Mouse (Mus musculus) mature B cell (primary cell): ENCODE data around the gene Ltbp1.

Source experiments
- in situ Hi-C: fragments of 300-500 bp; cut with MboI; formaldehyde crosslinking; loops from 2 replicates; pipeline ENCODE4 v1.14.3; 2019

Gene Ltbp1

GRCm38 (mm10) chr17:75005281-75005684 is at the start of gene Ltbp1:
Gene Ltbp1, plus strand, starts transcription at chr17:75005568.
- in situ Hi-C loops: no loop called here

GRCm38 (mm10) chr17:74959481-74960245 is 45.7 kb upstream of the Ltbp1 start:
- in situ Hi-C loops: no loop called here

GRCm38 (mm10) chr17:74963222-74963621 is 42.1 kb upstream of the Ltbp1 start:
- in situ Hi-C loops: no loop called here

DNA sequence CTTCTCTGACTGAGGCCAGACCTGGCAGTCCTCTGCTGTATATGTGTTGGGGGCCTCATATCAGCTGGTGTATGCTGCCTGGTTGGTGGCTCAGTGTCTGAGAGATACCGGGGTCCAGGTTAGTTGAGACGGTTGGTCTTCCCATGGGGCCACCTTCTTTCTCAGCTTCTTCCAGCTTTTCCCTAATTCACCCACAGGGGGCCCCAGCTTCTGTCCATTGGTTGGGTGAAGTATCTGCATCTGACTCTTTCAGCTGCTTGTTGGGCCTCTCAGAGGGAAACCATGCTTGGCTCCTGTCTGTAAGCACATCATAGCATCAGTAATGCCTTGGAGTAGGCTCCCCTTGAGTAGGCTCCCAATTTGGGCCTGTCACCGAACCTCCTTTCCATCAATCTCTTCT is 41.5 kb upstream of the Ltbp1 start:
- in situ Hi-C loops: no loop called here

GRCm38 (mm10) chr17:74967298-74967848 is 38.0 kb upstream of the Ltbp1 start:
- in situ Hi-C loops: no loop called here

DNA sequence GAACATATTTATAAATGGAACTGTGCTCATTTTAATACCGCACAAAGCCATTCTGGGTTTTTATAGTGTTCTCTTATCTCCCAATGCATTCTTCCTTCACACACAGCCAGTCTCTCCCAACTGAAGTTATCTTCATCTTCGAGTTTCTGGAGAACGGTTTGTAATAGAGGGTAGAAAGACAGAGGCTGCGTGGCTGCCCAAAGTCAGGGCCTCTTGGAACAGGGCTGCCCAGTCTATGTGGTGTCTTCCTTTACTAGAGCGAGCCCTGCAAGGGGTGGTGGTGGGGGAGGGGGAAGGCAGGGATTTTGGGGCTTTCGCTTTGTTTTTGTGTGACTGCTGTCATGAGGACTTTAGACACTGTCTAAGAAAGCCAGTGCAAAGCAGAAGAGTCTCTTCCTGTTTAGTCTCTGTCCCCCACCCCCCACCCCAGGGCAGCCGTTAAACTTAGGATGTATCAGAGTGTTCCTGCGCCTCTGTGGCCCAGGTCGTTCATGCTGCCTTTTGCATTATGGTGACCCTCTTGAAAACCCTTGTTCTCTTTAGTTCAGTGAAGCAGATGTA is 37.1 kb upstream of the Ltbp1 start:
- in situ Hi-C loops: no loop called here

GRCm38 (mm10) chr17:74968738-74969271 is 36.6 kb upstream of the Ltbp1 start:
- in situ Hi-C loops: no loop called here

DNA sequence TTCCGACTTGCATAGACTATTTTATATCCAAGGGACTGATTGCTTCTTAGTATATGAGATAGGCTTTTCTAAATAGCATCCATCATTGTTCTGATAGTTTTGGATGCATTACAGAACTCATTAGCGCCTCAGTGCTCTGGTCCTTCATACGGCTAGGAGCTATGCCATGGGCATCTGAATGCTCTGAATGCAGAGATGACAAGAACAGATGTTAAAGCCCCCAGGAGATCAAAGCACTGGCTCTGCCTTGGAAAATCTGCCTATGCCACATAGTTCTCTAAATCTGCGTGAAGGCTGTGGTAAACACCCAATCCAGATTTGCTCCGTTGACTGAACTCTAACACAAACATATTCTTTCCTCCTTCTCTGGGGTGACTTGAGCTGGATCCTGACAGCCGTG is 30.2 kb upstream of the Ltbp1 start:
- in situ Hi-C loops: no loop called here

GRCm38 (mm10) chr17:74976167-74976985 is 29.0 kb upstream of the Ltbp1 start:
- in situ Hi-C loops: no loop called here

DNA sequence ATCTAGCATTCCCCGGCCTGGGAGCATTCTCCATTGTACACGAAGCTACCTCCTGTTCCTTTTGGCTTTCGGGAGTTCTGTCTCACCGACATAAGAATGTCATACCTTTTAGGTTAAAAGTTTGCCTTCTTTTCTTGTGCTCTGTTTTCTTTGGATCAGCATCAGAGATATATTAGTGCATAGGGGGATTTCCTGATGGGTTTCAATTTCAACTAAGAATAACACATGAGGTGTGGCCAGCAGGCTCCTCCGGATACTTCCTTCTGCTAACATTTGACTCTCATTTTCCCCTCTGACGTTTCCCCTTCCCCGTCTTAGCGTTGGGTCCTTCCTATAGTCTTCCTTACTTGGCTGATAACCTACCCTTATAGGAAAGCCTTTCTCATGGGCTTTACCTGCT is 25.6 kb upstream of the Ltbp1 start:
- in situ Hi-C loops: no loop called here

GRCm38 (mm10) chr17:74981703-74982102 is 23.7 kb upstream of the Ltbp1 start:
- in situ Hi-C loops: no loop called here

DNA sequence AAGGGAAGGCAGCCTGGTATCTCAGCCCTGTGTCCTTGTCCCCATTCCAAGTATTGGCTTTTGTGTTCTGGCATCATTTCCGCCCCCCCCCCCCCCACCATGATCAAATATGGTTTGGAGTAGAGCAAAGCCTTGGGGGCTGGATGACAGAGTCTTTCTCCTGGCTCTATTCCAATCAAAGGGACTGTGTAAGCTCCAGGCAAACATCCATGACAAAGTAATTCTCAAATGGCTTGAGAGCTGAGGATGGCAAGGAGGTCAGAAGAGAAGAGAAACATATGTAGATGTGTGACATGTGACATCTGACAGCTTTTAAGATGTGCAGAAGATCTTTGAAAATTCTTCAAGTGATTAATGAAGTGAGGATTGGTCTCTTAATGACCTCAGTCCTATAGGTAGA is 22.5 kb upstream of the Ltbp1 start:
- in situ Hi-C loops: no loop called here

GRCm38 (mm10) chr17:74984071-74984470 is 21.3 kb upstream of the Ltbp1 start:
- in situ Hi-C loops: no loop called here

- in situ Hi-C loops: no loop called here
Measured at GRCm38 (mm10) chr17:74984681-74985080, 20.7 kb upstream of the Ltbp1 start.

DNA sequence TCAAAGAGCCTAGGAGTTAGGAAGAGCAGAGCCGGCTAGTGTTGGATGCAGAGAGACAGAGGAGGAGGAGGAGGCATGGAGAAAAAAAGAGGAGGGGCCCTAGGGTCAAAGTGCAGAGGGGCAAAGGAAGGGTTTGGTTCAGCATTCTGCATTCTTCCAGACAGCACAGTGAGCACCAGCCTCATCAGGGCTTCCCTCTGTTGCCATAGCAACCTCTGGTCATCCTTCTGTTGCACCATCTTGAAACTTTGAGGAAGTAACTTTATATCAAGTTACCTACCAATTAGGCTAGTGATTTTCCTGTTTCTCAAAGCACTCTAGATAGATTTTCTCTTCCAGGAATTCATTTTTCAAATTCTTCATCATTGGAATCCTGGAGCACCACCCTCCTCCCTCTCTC is 18.3 kb upstream of the Ltbp1 start:
- in situ Hi-C loops: no loop called here

DNA sequence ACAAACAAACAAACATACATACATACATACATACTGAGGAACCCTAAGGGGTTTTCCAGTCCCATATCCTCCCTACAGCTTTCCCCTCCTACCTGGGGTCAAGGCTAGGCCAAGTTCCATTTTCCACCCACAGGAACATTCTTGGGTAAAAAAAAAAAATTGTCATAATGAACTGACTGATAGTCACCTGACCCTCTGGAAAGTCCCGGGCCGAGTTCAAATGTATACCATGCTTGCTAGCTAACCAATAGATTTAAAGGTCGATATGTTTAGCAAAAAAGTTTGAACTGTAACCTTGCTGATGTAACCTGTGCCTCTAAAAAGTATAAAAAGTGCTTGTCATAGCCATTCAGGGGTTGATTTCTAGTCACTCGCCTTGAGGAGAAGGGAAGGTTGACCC is 15.7 kb upstream of the Ltbp1 start:
- in situ Hi-C loops: no loop called here

- in situ Hi-C loops: no loop called here
Measured at GRCm38 (mm10) chr17:74990561-74990960, 14.8 kb upstream of the Ltbp1 start.

- in situ Hi-C loops: no loop called here
Measured at GRCm38 (mm10) chr17:74993726-74994581, 11.4 kb upstream of the Ltbp1 start.

DNA sequence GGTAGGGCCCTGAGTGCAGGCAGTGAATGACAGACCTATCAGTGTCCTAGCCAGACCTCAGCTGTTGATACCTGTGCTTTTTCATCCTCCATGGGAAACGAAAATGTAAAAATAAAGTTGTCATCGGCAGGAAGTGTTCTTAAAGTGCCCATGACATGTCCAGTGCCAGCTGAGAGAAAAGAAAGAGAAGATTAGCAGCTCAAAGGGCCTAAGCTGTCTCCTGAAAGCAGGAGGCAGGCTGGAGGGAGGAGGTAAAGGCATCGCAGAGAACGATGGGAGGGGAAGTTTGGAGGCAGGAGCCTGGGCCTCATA is 10.8 kb upstream of the Ltbp1 start:
- in situ Hi-C loops: no loop called here

DNA sequence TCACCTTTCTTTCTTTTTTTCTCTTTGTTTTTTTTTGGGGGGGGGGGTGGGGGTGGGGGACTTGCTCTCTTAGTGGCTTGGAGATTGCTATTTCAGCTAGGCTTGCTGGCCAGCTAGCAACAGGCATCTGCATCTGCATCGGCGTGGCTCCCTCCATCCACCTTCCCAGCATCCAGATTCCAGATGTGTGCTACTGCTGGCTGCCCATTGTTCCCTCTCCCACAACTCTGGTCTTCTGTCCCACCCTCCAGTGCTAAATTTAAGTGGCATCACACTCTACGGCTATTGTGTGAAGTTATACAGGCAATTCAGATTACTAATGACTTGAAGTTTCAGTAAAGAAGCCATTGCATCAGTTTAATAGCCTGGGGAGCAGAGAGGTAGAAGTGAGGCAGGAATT is 10.1 kb upstream of the Ltbp1 start:
- in situ Hi-C loops: no loop called here

DNA sequence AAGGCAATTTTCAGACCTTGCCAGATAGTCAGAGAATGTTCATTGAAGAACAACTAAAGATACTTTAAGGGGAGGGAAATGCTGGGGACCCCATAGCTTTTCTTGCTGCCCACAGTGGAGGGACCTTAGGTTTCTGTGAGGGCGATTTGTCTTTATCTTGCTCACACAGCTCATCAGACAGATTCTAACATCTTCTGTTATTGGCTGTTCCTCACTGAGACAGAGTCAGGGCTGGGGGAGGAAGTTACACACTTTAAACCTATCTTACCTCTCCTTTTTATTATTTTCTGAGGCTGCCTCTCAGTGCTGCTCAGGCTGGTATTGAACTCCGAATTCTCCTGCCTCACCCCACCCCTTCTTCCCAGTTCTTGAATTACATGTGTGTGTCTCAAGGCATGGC is 5.3 kb upstream of the Ltbp1 start:
- in situ Hi-C loops: no loop called here

- in situ Hi-C loops: no loop called here
Measured at GRCm38 (mm10) chr17:75004820-75005219, 548 bp upstream of the Ltbp1 start.
